Mouse (Mus musculus): ENCODE data around the gene Ifnk. TPM values are rescaled to one million over a fixed set of nuclear protein-coding genes. Genes with fewer than 3 reads are reported as not detected.

Gene Ifnk
- polyA plus RNA-seq, 1 experiment from 2014 or later: 0.42 TPM

DNA sequence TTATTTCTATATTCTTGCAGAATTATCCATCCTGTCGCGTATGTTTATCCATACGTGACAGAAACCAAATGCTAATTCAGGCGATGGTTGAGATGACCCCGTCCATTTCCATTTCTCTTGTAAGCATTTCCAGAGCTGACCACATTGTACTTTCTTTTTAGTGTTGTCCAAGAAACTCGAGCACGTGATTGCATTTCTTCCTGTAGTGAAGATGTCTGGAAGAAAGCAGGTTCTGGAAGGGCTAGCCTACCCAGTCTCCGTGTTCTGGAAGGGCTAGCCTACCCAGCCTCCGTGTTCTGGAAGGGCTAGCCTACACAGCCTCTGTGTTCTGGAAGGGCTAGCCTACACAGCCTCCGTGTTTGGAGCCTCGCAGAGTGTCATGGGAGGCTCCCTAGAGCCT, 27.8 kb upstream of the Ifnk start:
- Histone ChIP-seq H3K4me2 (replicated peaks) (no peak overlapping the region), H3K4me3 (no peak overlapping the region), H3K27ac (no peak overlapping the region)

DNA sequence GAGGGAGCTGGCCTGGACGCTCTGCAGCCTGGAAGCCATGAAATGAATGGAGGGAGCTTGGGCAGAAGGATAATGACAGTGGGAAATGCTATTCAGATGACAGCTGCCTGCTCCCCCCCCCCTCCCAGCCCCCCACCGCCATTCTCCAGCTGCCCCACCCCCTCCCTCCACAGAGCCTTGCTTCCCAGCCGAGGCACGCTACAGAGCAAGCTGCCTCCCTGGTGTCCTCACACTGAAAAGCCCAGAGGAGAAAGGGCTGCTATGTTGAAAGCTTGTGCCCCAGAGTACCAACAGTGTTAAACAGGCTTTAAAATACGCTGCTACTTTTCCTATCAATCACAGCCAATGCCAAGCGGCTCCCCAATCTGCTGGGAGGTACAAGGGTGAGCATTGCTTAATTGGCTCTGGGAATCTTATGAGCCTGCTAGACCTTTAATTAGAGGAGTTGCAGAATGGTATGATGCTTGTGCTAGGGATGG, 26.5 kb upstream of the Ifnk start:
- Histone ChIP-seq H3K27ac (no peak overlapping the region), H3K36me3 (no peaks in the 10 kb centered on the region), H3K9ac (no peak overlapping the region), H3K4me1 (peaks cover 30% of the 10 kb centered on the region), H3K4me3 (no peak overlapping the region), H3K27me3 (no peaks in the 10 kb centered on the region), H3K9me3 (no peaks in the 10 kb centered on the region), H3K4me2 (replicated peaks) (no peak overlapping the region)
- WGBS: 12% methylated on average over 5 of the region's 6 CpGs
- ATAC-seq (ENCODE audit: insufficient number of reproducible peaks, insufficient read depth, low FRiP score, low TSS enrichment): peak; percentile 70; the same call in 1 of the 2 replicates

More for the DNA sequence above, 27.8 kb upstream of the Ifnk start:
- Histone ChIP-seq H3K4me1 (peaks cover 29% of the 10 kb centered on the region), H3K9ac (no peak overlapping the region), H3K27me3 (no peaks in the 10 kb centered on the region), H3K36me3 (no peaks in the 10 kb centered on the region), H3K9me3 (no peaks in the 10 kb centered on the region)
- 82% methylated on average over 11 of the region's 11 CpGs for WGBS
- ATAC-seq (ENCODE audit: insufficient number of reproducible peaks, insufficient read depth, low FRiP score, low TSS enrichment): no peak

DNA sequence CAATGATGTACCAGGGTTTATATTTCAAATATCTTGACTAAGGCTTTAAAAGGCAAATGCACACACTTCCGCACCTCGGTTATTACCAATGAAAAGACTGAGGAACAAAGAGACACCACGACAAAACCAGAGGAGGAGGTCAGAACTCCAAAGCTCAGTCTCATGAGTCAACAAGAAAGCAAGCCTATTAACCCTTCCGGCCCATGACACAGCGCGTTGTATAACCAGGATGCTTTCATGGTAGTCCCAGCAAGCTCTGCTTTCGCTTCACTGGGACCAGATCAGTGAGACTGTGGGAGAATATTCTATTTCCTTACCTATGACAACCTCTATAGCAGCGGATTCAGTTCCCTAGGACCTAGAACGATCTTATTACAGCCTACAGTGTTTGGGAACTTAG, 25.1 kb upstream of the Ifnk start:
- Histone ChIP-seq H3K27ac (no peak overlapping the region), H3K4me3 (no peak overlapping the region), H3K36me3 (no peaks in the 10 kb centered on the region), H3K4me1 (peaks cover 24% of the 10 kb centered on the region), H3K9ac (no peak overlapping the region), H3K9me3 (no peaks in the 10 kb centered on the region), H3K27me3 (no peaks in the 10 kb centered on the region), H3K4me2 (replicated peaks) (no peak overlapping the region)
- whole genome bisulfite sequencing: 78% methylated on average over 9 of the region's 9 CpGs
- ATAC-seq (ENCODE audit: insufficient number of reproducible peaks, insufficient read depth, low FRiP score, low TSS enrichment): no peak

DNA sequence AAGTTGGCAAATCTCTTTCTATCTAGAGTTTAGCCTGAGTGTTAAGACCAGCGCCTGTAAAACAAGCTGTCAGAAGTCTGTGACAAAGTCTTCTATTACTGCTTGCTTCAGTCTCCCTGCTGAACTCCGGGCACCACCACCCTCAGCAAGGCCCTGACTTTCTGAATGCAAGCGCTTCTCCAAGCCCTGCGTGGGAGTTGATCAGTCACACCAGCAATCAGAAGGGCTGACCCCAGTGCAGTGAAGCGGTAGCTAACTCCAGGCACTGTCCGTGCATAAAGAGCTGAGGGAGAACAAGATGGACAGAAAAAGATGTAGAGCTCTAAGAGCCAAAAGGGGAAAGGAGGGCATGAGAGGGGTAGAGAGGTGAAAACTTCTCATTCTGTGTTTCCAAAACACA, 24.1 kb upstream of the Ifnk start:
- H3K4me3 ChIP-seq: no peak overlapping the region
- H3K27ac ChIP-seq: no peak overlapping the region
- ATAC-seq (ENCODE audit: insufficient number of reproducible peaks, insufficient read depth, low FRiP score, low TSS enrichment): no peak
- no peak overlapping the region for H3K9ac ChIP-seq
- H3K4me2 ChIP-seq (replicated peaks): no peak overlapping the region
- WGBS: 59% methylated on average over 6 of the region's 6 CpGs
- no peaks in the 10 kb centered on the region for H3K9me3 ChIP-seq
- peaks cover 15% of the 10 kb centered on the region for H3K4me1 ChIP-seq
- H3K27me3 ChIP-seq: no peaks in the 10 kb centered on the region
- H3K36me3 ChIP-seq: no peaks in the 10 kb centered on the region

DNA sequence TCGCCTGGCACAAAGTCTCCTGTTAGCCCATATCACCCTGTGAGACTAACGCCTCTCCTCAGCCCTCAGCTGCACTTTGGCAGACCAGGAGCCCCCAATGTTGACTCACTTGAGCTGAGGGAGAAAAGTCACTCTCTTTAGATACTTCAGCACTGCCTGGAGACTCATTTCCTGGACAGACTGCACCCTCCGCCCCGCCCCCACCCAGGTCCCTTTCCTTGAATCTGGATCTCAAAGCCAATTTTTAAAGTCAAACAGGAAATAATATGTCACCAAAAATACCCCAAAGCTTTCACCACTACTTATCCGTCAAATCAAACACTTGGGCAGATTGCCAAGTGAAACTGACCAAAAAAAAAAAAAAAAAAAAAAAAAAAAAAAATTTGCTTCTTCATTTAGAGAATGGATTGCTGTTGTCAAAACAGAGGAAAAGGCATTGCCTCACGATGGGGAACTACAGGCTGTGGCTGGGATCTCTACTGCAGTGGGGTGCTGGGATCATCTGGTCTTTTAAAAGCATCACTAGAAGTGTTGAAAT, 21.4 kb upstream of the Ifnk start:
- no peak overlapping the region for H3K9ac ChIP-seq
- ATAC-seq (ENCODE audit: insufficient number of reproducible peaks, insufficient read depth, low FRiP score, low TSS enrichment): no peak

DNA sequence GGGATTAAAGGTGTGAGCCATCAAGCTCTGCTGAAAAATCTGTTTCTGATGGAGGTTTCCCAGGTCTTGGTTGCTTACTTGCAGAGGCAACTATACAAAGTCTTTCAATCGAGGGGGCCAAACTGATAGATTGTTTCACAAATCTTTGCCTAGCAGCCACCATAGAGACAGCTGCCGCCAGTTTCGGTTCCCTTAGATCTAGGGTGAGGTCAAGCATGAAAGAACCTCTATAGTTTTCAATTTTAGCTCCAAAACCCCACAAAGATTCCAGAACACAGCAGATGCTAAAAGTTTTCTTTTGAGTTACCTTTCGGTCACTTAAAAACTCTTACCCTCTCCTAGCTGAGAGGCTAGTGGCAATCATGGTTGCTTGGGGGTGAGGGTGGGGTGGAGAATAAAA, 20.3 kb upstream of the Ifnk start:
- Histone ChIP-seq H3K9me3 (no peaks in the 10 kb centered on the region), H3K36me3 (no peaks in the 10 kb centered on the region), H3K4me3 (no peak overlapping the region), H3K4me1 (peaks cover 12% of the 10 kb centered on the region; the same call in 1 of the 2 replicates), H3K27me3 (no peaks in the 10 kb centered on the region), H3K9ac (no peak overlapping the region), H3K27ac (no peak overlapping the region), H3K4me2 (replicated peaks) (no peak overlapping the region)
- WGBS: 90% methylated on average over 4 of the region's 4 CpGs
- no peak for ATAC-seq (ENCODE audit: insufficient number of reproducible peaks, insufficient read depth, low FRiP score, low TSS enrichment)

More for the DNA sequence above, 21.4 kb upstream of the Ifnk start:
- no peaks in the 10 kb centered on the region for H3K27me3 ChIP-seq
- no peak overlapping the region for H3K4me3 ChIP-seq
- H3K4me2 ChIP-seq (replicated peaks): no peak overlapping the region
- no peaks in the 10 kb centered on the region for H3K9me3 ChIP-seq
- H3K27ac ChIP-seq: no peak overlapping the region
- WGBS: 57% methylated on average over 6 of the region's 6 CpGs
- peaks cover 7% of the 10 kb centered on the region for H3K4me1 ChIP-seq
- no peaks in the 10 kb centered on the region for H3K36me3 ChIP-seq

DNA sequence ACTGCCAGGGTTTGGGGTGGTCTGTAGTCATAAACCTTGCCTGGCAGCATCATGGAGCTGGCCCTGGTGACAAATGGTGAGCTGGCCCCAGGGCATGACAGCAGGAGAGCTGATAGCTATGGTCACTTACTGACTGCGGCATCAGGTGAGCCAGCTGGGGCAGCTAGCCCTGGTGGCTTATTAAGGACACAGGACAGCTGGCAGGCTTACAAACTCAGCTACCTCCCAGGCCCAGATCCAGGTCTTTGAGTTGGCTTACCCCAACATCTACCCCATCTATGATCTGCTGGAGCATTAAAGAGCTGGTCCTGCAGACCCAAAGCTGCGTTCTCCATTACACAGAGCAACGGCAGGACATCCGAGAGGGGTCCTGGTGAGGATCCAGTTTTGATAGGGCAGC, 18.4 kb upstream of the Ifnk start:
- Histone ChIP-seq H3K27me3 (no peaks in the 10 kb centered on the region), H3K9ac (no peak overlapping the region), H3K4me3 (no peak overlapping the region), H3K27ac (no peak overlapping the region), H3K4me2 (replicated peaks) (no peak overlapping the region), H3K9me3 (no peaks in the 10 kb centered on the region), H3K4me1 (peaks cover 12% of the 10 kb centered on the region; the same call in 1 of the 2 replicates), H3K36me3 (no peaks in the 10 kb centered on the region)
- no peak for ATAC-seq (ENCODE audit: insufficient number of reproducible peaks, insufficient read depth, low FRiP score, low TSS enrichment)
- WGBS: 87% methylated on average over 4 of the region's 4 CpGs

DNA sequence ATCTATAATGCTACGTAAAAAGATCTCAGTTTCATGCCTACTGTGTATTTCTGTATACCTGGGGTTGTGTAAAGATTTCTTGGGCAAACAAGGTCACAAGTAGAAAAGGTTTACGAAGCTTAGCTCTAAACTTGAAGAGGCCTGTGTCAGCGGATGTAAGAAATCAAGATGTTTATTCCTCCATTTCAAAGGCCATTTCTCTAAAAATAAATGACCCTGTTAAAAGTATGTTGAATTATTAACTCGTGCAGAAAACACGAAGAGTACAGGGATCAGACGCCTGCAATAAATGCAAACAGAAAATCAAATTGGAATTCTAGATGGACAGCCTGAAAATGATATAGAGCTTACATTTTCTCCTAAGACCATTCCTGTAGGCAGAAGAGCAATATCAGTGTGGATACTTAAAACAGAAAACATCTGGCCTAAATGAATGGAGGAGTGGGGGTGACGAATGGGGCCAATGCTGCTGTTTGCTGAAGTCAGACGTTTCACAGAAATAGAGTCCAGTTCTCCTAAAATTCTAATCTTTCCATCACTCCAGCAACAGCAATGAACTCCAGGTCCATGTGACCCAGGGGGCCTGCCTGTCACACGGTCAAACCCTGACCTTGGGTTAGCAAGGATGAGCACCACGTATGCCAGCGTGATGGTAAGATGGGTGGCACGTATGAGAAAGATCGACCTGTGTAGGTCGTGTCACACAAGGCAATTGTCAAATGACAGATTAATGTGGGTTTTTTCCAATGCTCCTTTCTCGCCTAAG, 16.8 kb upstream of the Ifnk start:
- Histone ChIP-seq H3K27me3 (no peaks in the 10 kb centered on the region), H3K9ac (no peak overlapping the region), H3K4me1 (peaks cover 10% of the 10 kb centered on the region; the same call in 1 of the 2 replicates), H3K27ac (no peak overlapping the region), H3K36me3 (no peaks in the 10 kb centered on the region), H3K4me2 (replicated peaks) (no peak overlapping the region), H3K9me3 (no peaks in the 10 kb centered on the region), H3K4me3 (no peak overlapping the region)
- 75% methylated on average over 15 of the region's 15 CpGs for WGBS
- ATAC-seq (ENCODE audit: insufficient number of reproducible peaks, insufficient read depth, low FRiP score, low TSS enrichment): no peak

DNA sequence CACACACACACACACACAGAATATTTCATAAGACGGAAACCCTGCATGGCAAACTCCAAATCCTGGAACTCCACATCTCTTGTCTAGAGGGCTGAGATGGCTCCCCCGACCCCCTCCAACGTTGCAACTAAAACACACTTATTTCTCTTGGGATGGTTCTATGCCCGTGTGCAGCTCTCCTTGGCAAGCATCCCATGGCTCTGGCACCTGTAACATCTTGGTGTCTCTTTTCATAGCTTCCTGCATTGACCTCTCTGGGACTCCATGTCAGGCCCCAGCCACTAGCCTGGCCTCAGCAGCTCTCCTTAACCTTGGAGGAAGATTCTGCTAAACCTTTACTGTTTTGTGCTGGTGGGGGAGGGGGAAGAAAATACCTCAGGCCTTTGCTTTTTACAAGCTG, 16.1 kb upstream of the Ifnk start:
- WGBS: 65% methylated on average over 4 of the region's 4 CpGs
- Histone ChIP-seq H3K9me3 (no peaks in the 10 kb centered on the region), H3K9ac (no peak overlapping the region), H3K27ac (no peak overlapping the region), H3K27me3 (no peaks in the 10 kb centered on the region), H3K36me3 (no peaks in the 10 kb centered on the region), H3K4me3 (no peak overlapping the region), H3K4me1 (peaks cover 6% of the 10 kb centered on the region; the same call in 1 of the 2 replicates), H3K4me2 (replicated peaks) (no peak overlapping the region)
- no peak for ATAC-seq (ENCODE audit: insufficient number of reproducible peaks, insufficient read depth, low FRiP score, low TSS enrichment)

DNA sequence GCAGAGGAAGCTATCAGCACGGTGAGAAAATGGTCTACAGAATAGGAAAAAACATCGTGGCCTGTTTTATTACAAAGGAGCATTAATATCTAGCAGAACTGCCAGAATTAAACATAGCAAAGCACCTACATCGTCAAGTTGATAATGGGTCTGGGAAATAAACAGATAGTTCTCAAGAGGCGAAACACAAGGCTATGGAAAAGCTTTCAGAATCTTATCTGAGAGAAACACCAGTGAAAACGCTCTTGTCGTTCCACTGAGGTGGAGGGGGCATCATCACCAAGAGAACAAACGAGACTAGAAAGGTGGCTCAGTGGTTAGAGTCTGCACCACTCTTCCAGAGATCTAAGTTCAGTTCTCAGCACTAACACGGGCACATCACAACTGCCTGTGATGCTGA, 14.9 kb upstream of the Ifnk start:
- Histone ChIP-seq H3K4me3 (no peak overlapping the region), H3K4me1 (peaks cover 6% of the 10 kb centered on the region; the same call in 1 of the 2 replicates), H3K27ac (no peak overlapping the region), H3K36me3 (no peaks in the 10 kb centered on the region), H3K27me3 (no peaks in the 10 kb centered on the region), H3K9me3 (no peaks in the 10 kb centered on the region), H3K9ac (no peak overlapping the region), H3K4me2 (replicated peaks) (no peak overlapping the region)
- WGBS: 88% methylated on average over 8 of the region's 8 CpGs
- no peak for ATAC-seq (ENCODE audit: insufficient number of reproducible peaks, insufficient read depth, low FRiP score, low TSS enrichment)

DNA sequence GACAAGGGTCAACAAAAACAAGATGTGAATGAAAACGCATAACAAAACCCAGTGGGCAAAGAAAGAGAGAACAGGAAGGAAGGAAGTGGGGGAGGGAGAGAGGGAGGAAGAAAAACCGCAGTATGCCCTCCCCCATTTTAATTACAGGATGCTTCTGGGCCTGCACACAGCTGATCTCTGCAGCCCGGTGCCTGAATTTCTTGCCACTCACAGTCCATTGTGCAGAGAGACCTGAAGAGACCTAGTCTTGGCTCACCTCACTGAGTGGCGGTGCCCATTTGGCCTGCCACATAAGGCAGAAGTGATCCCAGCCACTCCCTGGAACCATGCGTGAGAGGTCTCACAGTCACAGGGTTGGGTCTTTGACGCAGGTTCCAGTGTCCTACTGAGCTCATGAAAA, 13.8 kb upstream of the Ifnk start:
- no peak overlapping the region for H3K4me2 ChIP-seq (replicated peaks)
- H3K27me3 ChIP-seq: no peaks in the 10 kb centered on the region
- no peak overlapping the region for H3K4me3 ChIP-seq
- ATAC-seq (ENCODE audit: insufficient number of reproducible peaks, insufficient read depth, low FRiP score, low TSS enrichment): no peak
- 30% methylated on average over 6 of the region's 6 CpGs for WGBS
- no peaks in the 10 kb centered on the region for H3K36me3 ChIP-seq
- H3K4me1 ChIP-seq: peaks cover 6% of the 10 kb centered on the region; the same call in 1 of the 2 replicates
- H3K9ac ChIP-seq: no peak overlapping the region
- no peak overlapping the region for H3K27ac ChIP-seq
- no peaks in the 10 kb centered on the region for H3K9me3 ChIP-seq

DNA sequence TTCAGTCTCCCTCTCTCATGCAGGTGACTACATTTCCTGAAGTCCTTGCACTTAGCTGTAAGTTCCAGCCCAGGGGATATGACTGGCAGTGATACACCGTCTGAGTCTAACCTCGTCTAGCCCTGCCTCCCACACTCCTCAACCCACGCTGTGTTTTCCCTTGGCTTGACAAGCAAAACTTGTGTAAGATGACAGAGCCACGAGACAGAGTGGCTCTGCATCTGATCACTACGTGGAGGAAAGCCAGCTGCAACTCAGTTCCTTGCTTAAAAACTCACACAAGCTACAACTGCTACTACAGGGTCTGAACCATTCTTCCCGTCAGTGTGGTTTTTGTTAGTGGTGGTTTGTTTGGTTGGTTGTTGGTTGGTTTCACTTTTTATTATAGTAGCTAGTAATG, 11.5 kb upstream of the Ifnk start:
- Histone ChIP-seq H3K4me1 (peaks cover 12% of the 10 kb centered on the region; the same call in 1 of the 2 replicates), H3K9ac (no peak overlapping the region), H3K4me3 (no peak overlapping the region), H3K4me2 (replicated peaks) (no peak overlapping the region), H3K9me3 (no peaks in the 10 kb centered on the region), H3K27me3 (no peaks in the 10 kb centered on the region), H3K27ac (no peak overlapping the region), H3K36me3 (no peaks in the 10 kb centered on the region)
- no peak for ATAC-seq (ENCODE audit: insufficient number of reproducible peaks, insufficient read depth, low FRiP score, low TSS enrichment)
- 73% methylated on average over 6 of the region's 6 CpGs for WGBS
